ENCODE assay signal across 16 mouse cellular contexts in the genomic region with DNA sequence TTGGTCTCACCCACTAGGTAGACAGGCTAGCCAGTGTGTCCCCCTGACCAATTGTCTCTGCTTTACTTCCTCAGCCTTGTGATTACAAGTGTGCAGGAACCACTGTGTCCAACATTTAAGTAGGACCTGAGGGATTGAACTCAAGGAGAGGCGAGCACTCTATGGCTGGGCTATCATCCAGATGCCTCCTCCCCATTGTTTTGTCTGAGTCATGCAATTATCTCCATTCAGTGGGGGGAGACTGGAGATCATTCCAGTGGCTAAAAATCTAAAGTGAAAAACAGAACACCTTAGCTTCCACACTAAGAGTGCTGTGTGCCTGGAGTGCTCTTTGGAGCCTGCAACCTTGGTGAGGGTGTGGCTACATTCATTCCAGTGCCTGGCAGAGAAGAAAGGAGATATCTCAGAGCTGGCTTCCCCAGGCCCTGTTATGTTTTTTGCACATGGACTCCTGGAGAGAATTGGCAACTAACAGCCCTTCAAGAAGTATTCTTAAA.
DNase-seq lines count a peak whose midpoint lies in the region; ATAC-seq and TF ChIP-seq lines count a peak whose summit lies in the region.
"Had no signal": no experiment of that assay in that cellular context is flagged by ENCODE, and none has a peak within 500 bp of the region (broad histone marks: within the 10 kb centered on the region; RNA-seq: fewer than 3 reads in every experiment).

No protein-coding gene starts in this region.

- DNase-seq in heart, adult 11 months, result peak; percentile 23
- DNase-seq in ES-E14 (ENCODE audit: low read depth, low spot score) (peak; percentile 16), ZHBTc4 (ENCODE audit: low read depth, low spot score) (peak; percentile 49)
- DNase-seq in midbrain, embryonic 14.5 days, result peak; percentile 32
- DNase-seq in right cerebral cortex, adult 2 months (ENCODE audit: low spot score in 2 of 2), result no peak
- DNase-seq in adrenal gland, postnatal 25 days, result no peak
- DNase-seq: gastrocnemius, postnatal 14 days; kidney, adult 8-10 months; lung, postnatal 4 days had no signal

- H3K27ac ChIP-seq in heart, embryonic 11.5 days (ENCODE audit: low read depth, low read length), result no peak overlapping the region
- no peak overlapping the region for H3K27ac ChIP-seq in ES-E14 (ENCODE audit: insufficient read depth, low read depth, low read length, poor library complexity, severe bottlenecking)
- H3K27ac ChIP-seq in midbrain, embryonic 14.5 days (replicated peaks; ENCODE audit: low read depth, low read length), result peak overlapping the region; percentile 53
- H3K27ac ChIP-seq: embryonic facial prominence, embryonic 12.5 days; heart, embryonic 13.5 days; limb, embryonic 13.5 days; stomach, embryonic 15.5 days had no signal

- no peak overlapping the region for H3K4me2 ChIP-seq in heart, embryonic 11.5 days
- H3K4me2 ChIP-seq in midbrain, embryonic 14.5 days (ENCODE audit: low read length), result no peak overlapping the region
- H3K4me2 ChIP-seq: embryonic facial prominence, embryonic 12.5 days; heart, embryonic 13.5 days; limb, embryonic 13.5 days; stomach, embryonic 15.5 days had no signal

- in situ Hi-C loops in ES-E14 (cut with MboI; ENCODE audit: low sequenced_read_pairs in 2 of 2, unreplicated experiment in 2 of 2), result no loop called here

- WGBS in heart, embryonic 11.5 days (ENCODE audit: insufficient replicate concordance), result 57% methylated on average over 1 of the region's 1 CpGs
- 50% methylated on average over 1 of the region's 1 CpGs for WGBS in midbrain, embryonic 14.5 days

- H3K36me3 ChIP-seq in heart, embryonic 11.5 days (ENCODE audit: control insufficient read depth, insufficient read depth, low read length), result no peaks in the 10 kb centered on the region
- H3K36me3 ChIP-seq in ES-E14 (ENCODE audit: control insufficient read depth, insufficient read depth, low read length, poor library complexity, severe bottlenecking), result no peaks in the 10 kb centered on the region
- H3K36me3 ChIP-seq in midbrain, embryonic 14.5 days (ENCODE audit: control insufficient read depth, insufficient read depth, low read length), result no peaks in the 10 kb centered on the region
- H3K36me3 ChIP-seq: embryonic facial prominence, embryonic 12.5 days; heart, embryonic 13.5 days; limb, embryonic 13.5 days; stomach, embryonic 15.5 days had no signal

- H3K9me3 ChIP-seq in heart, embryonic 11.5 days (replicated peaks; ENCODE audit: control insufficient read depth, low read length), result no peaks in the 10 kb centered on the region
- H3K9me3 ChIP-seq in ES-E14 (ENCODE audit: control insufficient read depth, insufficient read depth, low read depth, low read length), result no peaks in the 10 kb centered on the region
- H3K9me3 ChIP-seq in midbrain, embryonic 14.5 days (ENCODE audit: control insufficient read depth, low read length), result no peaks in the 10 kb centered on the region
- H3K9me3 ChIP-seq: embryonic facial prominence, embryonic 12.5 days; heart, embryonic 13.5 days; limb, embryonic 13.5 days; stomach, embryonic 15.5 days had no signal

- 0 out of 2 replicates have a peak, but pooled peaks cover 5% of the 10 kb centered on the region for H3K27me3 ChIP-seq in heart, embryonic 11.5 days (ENCODE audit: control insufficient read depth, insufficient read depth, low read length)
- no peaks in the 10 kb centered on the region for H3K27me3 ChIP-seq in midbrain, embryonic 14.5 days (ENCODE audit: control insufficient read depth, insufficient read depth, low read length)
- H3K27me3 ChIP-seq: CH12.LX; embryonic facial prominence, embryonic 12.5 days; stomach, embryonic 15.5 days had no signal

- H3K4me3 ChIP-seq in heart, embryonic 11.5 days (ENCODE audit: low read depth, low read length), result no peak overlapping the region
- H3K4me3 ChIP-seq in ES-E14 (ENCODE audit: insufficient read depth in 1 of 2, low read depth in 1 of 2, low read length in 2 of 2, poor library complexity in 1 of 2, severe bottlenecking in 1 of 2), result no peak overlapping the region
- no peak overlapping the region for H3K4me3 ChIP-seq in midbrain, embryonic 14.5 days (replicated peaks; ENCODE audit: low read depth, low read length)
- H3K4me3 ChIP-seq: embryonic facial prominence, embryonic 12.5 days; heart, embryonic 13.5 days; limb, embryonic 13.5 days; myocyte; stomach, embryonic 15.5 days had no signal

- no peak overlapping the region for H3K9ac ChIP-seq in heart, embryonic 11.5 days (ENCODE audit: low read depth, low read length)
- H3K9ac ChIP-seq in ES-E14 (ENCODE audit: insufficient read depth, low read depth, low read length, poor library complexity, severe bottlenecking), result no peak overlapping the region
- H3K9ac ChIP-seq in midbrain, embryonic 14.5 days (replicated peaks; ENCODE audit: low read length), result no peak overlapping the region
- H3K9ac ChIP-seq: embryonic facial prominence, embryonic 12.5 days; heart, embryonic 13.5 days; limb, embryonic 13.5 days; stomach, embryonic 15.5 days had no signal

- ATAC-seq in heart, embryonic 11.5 days (replicated peaks; ENCODE audit: insufficient number of reproducible peaks, low FRiP score, low TSS enrichment), result no peak
- ATAC-seq in midbrain, embryonic 14.5 days (ENCODE audit: low FRiP score, low TSS enrichment), result no peak

- no peaks in the 10 kb centered on the region for H3K4me1 ChIP-seq in heart, embryonic 11.5 days (ENCODE audit: control insufficient read depth, insufficient read depth, low read length)
- 0 out of 4 replicates have a peak, but pooled peaks cover 0 to 3% of the 10 kb centered on the region in 2 experiments for H3K4me1 ChIP-seq in ES-E14 (ENCODE audit: control insufficient read depth in 2 of 2, insufficient read depth in 2 of 2, low read length in 2 of 2, poor library complexity in 1 of 2)
- H3K4me1 ChIP-seq in midbrain, embryonic 14.5 days (ENCODE audit: control insufficient read depth, insufficient read depth, low read length), result peaks cover 15% of the 10 kb centered on the region
- H3K4me1 ChIP-seq: stomach, embryonic 15.5 days had no signal

TF ChIP-seq in ES-E14, 5 proteins besides CTCF, POLR2A, EP300 and RAD21:
- TF ChIP-seq CHD2 (IDR thresholded peaks at IDR 0.05; ENCODE audit: low read depth, low read length) (no peak), ZC3H11A (IDR thresholded peaks at IDR 0.05; ENCODE audit: borderline replicate concordance, low read depth, low read length) (no peak), HCFC1 (IDR thresholded peaks at IDR 0.05; ENCODE audit: borderline replicate concordance, insufficient read depth, low read length) (no peak), MAFK (IDR thresholded peaks at IDR 0.05; ENCODE audit: insufficient read depth, low read depth, low read length) (no peak), ZNF384 (IDR thresholded peaks at IDR 0.05; ENCODE audit: low read depth, low read length) (no peak)

Comparison
In these comparisons a context has a peak if more than half of its experiments do, and no peak if none do; other contexts are left out.
1. DNase-seq: peak in heart, adult 11 months (single experiment), ES-E14 (single experiment), ZHBTc4 (single experiment) and midbrain, embryonic 14.5 days (single experiment); none in right cerebral cortex, adult 2 months (0 of 2) and adrenal gland, postnatal 25 days (single experiment).